Mouse (Mus musculus) hindbrain, embryonic 16.5 days (tissue): Measurements from ENCODE around the gene Zmat3. TPM values are rescaled to one million over a fixed set of nuclear protein-coding genes. Genes with fewer than 3 reads are reported as not detected.

Experiments
- ATAC-seq: fragments of 200-750 bp; cut with Nextera tagmentation; 2 replicates; pipeline ENCODE4 v1.8.0; 2017; ENCODE audit warnings: moderate TSS enrichment, moderate library complexity
- H3K27ac ChIP-seq: fragments of 300-500 bp; sonication (generic); 2 replicates; pipeline ENCODE4 v1.5.1; 2014; ENCODE audit warnings: low read depth, mild to moderate bottlenecking, control low read depth, low read length, moderate library complexity
- H3K27me3 ChIP-seq: fragments of 300-500 bp; sonication (generic); replicated peaks from 2 replicates; pipeline ENCODE4 v1.6.1; 2014; ENCODE audit warnings: low read length; ENCODE audit not compliant: control insufficient read depth, insufficient read depth
- H3K36me3 ChIP-seq: fragments of 300-500 bp; sonication (generic); 2 replicates; pipeline ENCODE4 v1.6.1; 2014; ENCODE audit warnings: mild to moderate bottlenecking, low read length, moderate library complexity, mixed read lengths; ENCODE audit not compliant: control insufficient read depth, insufficient read depth
- H3K4me1 ChIP-seq: fragments of 300-500 bp; sonication (generic); 2 replicates; pipeline ENCODE4 v1.6.1; 2014; ENCODE audit warnings: low read depth, low read length; ENCODE audit not compliant: control insufficient read depth, insufficient read depth
- H3K4me2 ChIP-seq: fragments of 300-500 bp; sonication (generic); 2 replicates; pipeline ENCODE4 v1.6.1; 2014; ENCODE audit warnings: mild to moderate bottlenecking, low read length, control low read depth, moderate library complexity
- H3K4me3 ChIP-seq: fragments of 300-500 bp; sonication (generic); 2 replicates; pipeline ENCODE4 v1.5.1; 2014; ENCODE audit warnings: mild to moderate bottlenecking, low read length, control low read depth, moderate library complexity
- H3K9ac ChIP-seq: fragments of 300-500 bp; sonication (generic); 2 replicates; pipeline ENCODE4 v1.6.1; 2014; ENCODE audit warnings: low read depth, mild to moderate bottlenecking, control low read depth, low read length, moderate library complexity
- H3K9me3 ChIP-seq: fragments of 300-500 bp; sonication (generic); 2 replicates; pipeline ENCODE4 v1.6.1; 2014; ENCODE audit warnings: mild to moderate bottlenecking, low read length, moderate library complexity; ENCODE audit not compliant: control insufficient read depth
- WGBS: fragments of 180-500 bp; shearing (Covaris S2); extraction: QIAGEN DNeasy Blood & Tissue Kit; methylation state at CpG from one replicate; pipeline ENCODE4 v1.1.7; 2014; 5-methylcytosine and 5-hydroxymethylcytosine counted together
- polyA plus RNA-seq: library from polyadenylated mRNA; unstranded; fragments of >200 nt; fragmentation: Nextera tagmentation; extraction: Ambion mirVana; gene quantifications from 2 replicates; pipeline ENCODE4 v1.2.1, GENCODE M21; 2015

The Zmat3 gene
- polyA plus RNA-seq, 1 experiment from 2014 or later: 7.5 TPM

DNA sequence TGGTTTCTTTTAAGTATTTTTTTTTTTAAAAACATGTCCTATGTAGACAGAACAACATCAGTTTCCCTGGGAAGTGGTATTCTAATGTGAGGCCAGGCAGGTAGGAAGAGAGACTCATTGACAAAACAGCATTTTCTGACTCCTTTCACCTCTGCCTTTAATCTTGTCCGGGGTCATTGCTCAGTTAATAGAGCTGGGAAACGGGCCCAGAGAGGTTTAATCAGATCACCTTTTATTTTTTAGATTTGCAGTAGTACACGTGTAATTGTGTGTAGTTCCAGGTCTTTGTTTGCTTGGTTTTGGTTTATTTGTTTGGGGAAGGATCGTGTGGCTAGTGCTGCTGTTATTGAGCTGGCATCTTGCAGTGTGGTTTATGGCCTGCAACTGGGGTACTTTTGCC, 33.6 kb upstream of the Zmat3 start:
- no peak overlapping the region for H3K27ac ChIP-seq
- 46% methylated on average over 4 of the region's 4 CpGs for WGBS
- no peaks in the 10 kb centered on the region for H3K9me3 ChIP-seq
- H3K4me3 ChIP-seq: no peak overlapping the region
- no peaks in the 10 kb centered on the region for H3K27me3 ChIP-seq
- no peak for ATAC-seq
- H3K4me2 ChIP-seq: peak overlapping the region; percentile 7; the same call in 1 of the 2 replicates
- no peaks in the 10 kb centered on the region for H3K36me3 ChIP-seq
- peaks cover 20% of the 10 kb centered on the region for H3K4me1 ChIP-seq
- H3K9ac ChIP-seq: no peak overlapping the region

GRCm38 (mm10) chr3:32398623-32399022, 32.8 kb upstream of the Zmat3 start:
- Histone ChIP-seq H3K27me3 (no peaks in the 10 kb centered on the region), H3K4me1 (peaks cover 20% of the 10 kb centered on the region), H3K4me2 (peak overlapping the region; percentile 77), H3K4me3 (peak overlapping the region; percentile 11; the same call in 1 of the 2 replicates), H3K9me3 (no peaks in the 10 kb centered on the region), H3K27ac (no peak overlapping the region), H3K36me3 (no peaks in the 10 kb centered on the region), H3K9ac (no peak overlapping the region; the same call in 1 of the 2 replicates)
- no peak for ATAC-seq
- 31% methylated on average over 4 of the region's 4 CpGs for WGBS

DNA sequence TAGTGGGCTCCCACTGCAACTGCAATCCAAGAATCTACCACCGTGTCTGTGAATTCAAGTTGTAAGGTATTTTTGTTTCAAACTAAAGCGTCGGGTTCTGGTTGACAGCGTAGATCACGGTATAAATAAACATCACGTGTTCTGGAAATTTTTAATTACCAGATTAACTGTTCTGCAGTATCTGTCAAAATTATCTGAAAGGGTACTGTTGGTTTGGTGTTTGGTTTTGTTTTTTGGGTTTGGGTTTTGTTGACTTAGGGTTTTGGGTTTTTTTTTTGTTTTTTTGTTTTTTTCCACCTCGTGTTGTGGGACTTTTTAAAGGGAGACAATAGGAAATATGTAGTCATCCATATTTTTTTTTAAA, 32.3 kb upstream of the Zmat3 start:
- H3K27me3 ChIP-seq: no peaks in the 10 kb centered on the region
- H3K4me2 ChIP-seq: peak overlapping the region; percentile 77
- peaks cover 20% of the 10 kb centered on the region for H3K4me1 ChIP-seq
- H3K36me3 ChIP-seq: no peaks in the 10 kb centered on the region
- no peak for ATAC-seq
- under 1% methylated on average over 7 of the region's 7 CpGs for WGBS
- H3K9ac ChIP-seq: peak overlapping the region; percentile 91; the same call in 1 of the 2 replicates
- H3K27ac ChIP-seq: no peak overlapping the region; the same call in 1 of the 2 replicates
- H3K9me3 ChIP-seq: no peaks in the 10 kb centered on the region
- peak overlapping the region; percentile 95 for H3K4me3 ChIP-seq

DNA sequence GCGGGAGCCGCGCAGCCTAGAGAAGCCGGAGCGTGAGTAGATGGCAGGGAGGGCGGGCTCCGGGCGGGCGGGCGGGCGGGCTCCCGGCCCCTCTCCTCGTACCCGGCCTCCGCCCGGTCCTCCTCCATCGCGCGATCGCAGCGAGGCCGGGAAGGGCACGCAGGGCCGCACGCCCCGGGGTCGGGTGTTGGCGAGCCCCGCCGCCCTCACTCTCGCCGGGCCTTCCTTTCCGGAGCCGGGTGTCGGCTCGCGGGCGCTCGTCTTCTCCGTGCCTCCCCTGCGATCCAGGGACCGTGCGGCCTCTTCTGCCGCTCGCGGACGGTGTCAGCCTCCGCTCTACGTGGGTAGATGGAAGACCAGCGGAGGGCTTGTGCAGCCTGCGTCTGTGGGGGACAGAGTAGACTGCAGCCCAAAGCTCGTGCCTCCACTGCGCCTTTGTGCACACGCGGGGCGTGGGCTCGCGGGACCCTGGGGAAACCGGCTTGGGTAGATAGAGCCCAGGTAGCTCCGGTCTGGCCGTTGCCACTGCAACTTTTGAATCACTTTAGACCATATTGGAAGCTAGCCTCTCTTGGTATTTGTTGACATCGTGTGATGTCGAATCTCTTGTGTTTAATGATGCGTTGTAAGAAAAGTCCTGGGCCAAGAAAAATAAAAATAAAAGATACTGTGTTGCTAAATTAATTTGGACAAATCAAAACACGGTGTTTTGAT, 31.8 kb upstream of the Zmat3 start, which contains the start of gene Pik3ca:
Pik3ca (plus strand) TSS at position 211 of the 714 bp plus-strand sequence.
- no peaks in the 10 kb centered on the region for H3K36me3 ChIP-seq
- no peaks in the 10 kb centered on the region for H3K27me3 ChIP-seq
- ATAC-seq: peak; percentile 68
- H3K9me3 ChIP-seq: no peaks in the 10 kb centered on the region
- peak within 1 kb of the TSS; percentile 77 for H3K4me2 ChIP-seq
- peak within 1 kb of the TSS; percentile 95 for H3K4me3 ChIP-seq
- H3K27ac ChIP-seq: peak within 1 kb of the TSS; percentile 98
- under 1% methylated on average over 46 of the region's 65 CpGs for WGBS
- peak within 1 kb of the TSS; percentile 91 for H3K9ac ChIP-seq
- peaks cover 20% of the 10 kb centered on the region for H3K4me1 ChIP-seq

- peak overlapping the region; percentile 91 for H3K9ac ChIP-seq
- H3K9me3 ChIP-seq: no peaks in the 10 kb centered on the region
- peak; percentile 99 for ATAC-seq
- peak overlapping the region; percentile 98 for H3K27ac ChIP-seq
- H3K36me3 ChIP-seq: no peaks in the 10 kb centered on the region
- H3K4me3 ChIP-seq: peak overlapping the region; percentile 95
- WGBS: under 1% methylated on average over 48 of the region's 77 CpGs
- H3K4me2 ChIP-seq: peak overlapping the region; percentile 77
- no peaks in the 10 kb centered on the region for H3K27me3 ChIP-seq
- peaks cover 20% of the 10 kb centered on the region for H3K4me1 ChIP-seq
These were observed 31.1 kb upstream of the Zmat3 start for GRCm38 (mm10) chr3:32396794-32397460.

DNA sequence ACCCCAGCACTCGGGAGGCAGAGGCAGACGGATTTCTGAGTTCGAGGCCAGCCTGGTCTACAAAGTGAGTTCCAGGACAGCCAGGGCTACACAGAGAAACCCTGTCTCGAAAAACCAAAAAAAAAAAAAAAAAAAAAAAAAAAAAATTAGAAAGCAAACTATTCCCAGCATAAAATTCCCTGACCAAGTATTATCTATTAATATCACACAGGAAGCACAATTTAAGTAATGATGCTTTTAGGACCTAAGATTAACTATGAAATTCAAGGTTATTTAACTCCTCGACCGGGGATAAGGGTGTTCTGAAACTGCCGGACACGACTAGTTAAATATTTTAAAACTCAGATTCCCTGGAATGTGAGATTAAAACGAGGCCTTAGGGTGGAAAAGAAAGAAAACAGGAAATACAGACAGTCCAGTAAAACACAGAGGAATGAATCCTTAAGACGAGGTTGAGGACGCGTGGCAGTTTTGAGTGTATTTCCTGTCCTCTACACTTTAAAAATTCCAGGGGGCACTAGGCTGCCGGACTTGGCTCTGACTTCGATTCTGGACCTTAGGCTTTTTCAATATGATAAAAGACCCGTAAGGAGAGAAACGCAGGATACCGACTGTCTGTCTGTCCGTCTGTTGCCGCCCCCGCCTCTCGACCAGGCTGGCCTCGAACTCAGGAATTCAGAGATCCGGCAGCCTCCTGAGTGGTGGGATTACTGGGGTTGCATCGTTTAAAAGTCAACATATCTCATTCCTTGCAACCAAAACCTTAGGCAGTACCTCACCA, 30.1 kb upstream of the Zmat3 start:
- WGBS: 23% methylated on average over 23 of the region's 24 CpGs
- ATAC-seq: no peak
- no peaks in the 10 kb centered on the region for H3K36me3 ChIP-seq

DNA sequence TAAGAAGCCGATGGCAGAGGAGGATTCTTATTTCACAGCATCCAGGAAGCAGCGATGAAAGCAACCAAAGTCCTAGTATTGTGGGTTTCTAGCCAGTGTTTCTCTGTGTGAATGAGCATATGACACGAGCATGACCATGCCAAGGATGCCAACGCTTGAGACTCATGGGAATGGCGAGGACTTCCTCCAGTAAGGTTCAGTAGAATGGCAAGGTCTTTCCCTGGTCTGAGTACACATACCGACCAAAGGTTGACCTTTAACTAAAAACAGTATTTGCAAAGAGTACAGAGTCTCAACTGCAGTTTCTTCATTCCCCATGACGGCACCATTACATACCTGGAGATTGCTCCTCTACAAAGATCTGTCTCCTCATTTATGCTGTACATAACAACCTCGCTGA, 28.2 kb upstream of the Zmat3 start:
- Histone ChIP-seq H3K27me3 (no peaks in the 10 kb centered on the region), H3K4me3 (no peak overlapping the region), H3K9ac (no peak overlapping the region), H3K36me3 (no peaks in the 10 kb centered on the region), H3K4me2 (no peak overlapping the region), H3K9me3 (no peaks in the 10 kb centered on the region), H3K27ac (no peak overlapping the region), H3K4me1 (peaks cover 6% of the 10 kb centered on the region)
- 92% methylated on average over 8 of the region's 8 CpGs for WGBS
- no peak for ATAC-seq

More for the DNA sequence above, 30.1 kb upstream of the Zmat3 start:
- H3K9me3 ChIP-seq: no peaks in the 10 kb centered on the region
- peak overlapping the region; percentile 70 for H3K4me2 ChIP-seq
- peak overlapping the region; percentile 81 for H3K27ac ChIP-seq
- H3K4me3 ChIP-seq: peak overlapping the region; percentile 95
- peaks cover 20% of the 10 kb centered on the region for H3K4me1 ChIP-seq
- peak overlapping the region; percentile 61 for H3K9ac ChIP-seq
- no peaks in the 10 kb centered on the region for H3K27me3 ChIP-seq

- Histone ChIP-seq H3K4me3 (no peak overlapping the region), H3K9ac (no peak overlapping the region), H3K27ac (no peak overlapping the region), H3K4me1 (no peaks in the 10 kb centered on the region), H3K4me2 (no peak overlapping the region), H3K27me3 (no peaks in the 10 kb centered on the region), H3K36me3 (no peaks in the 10 kb centered on the region), H3K9me3 (no peaks in the 10 kb centered on the region)
- WGBS: 81% methylated on average over 4 of the region's 4 CpGs
- ATAC-seq: no peak
These were observed 27.0 kb upstream of the Zmat3 start for GRCm38 (mm10) chr3:32392841-32393240.

- H3K27ac ChIP-seq: no peak overlapping the region
- no peaks in the 10 kb centered on the region for H3K9me3 ChIP-seq
- H3K4me1 ChIP-seq: no peaks in the 10 kb centered on the region
- no peak for ATAC-seq
- no peaks in the 10 kb centered on the region for H3K27me3 ChIP-seq
- 74% methylated on average over 3 of the region's 3 CpGs for WGBS
- H3K9ac ChIP-seq: no peak overlapping the region
- no peak overlapping the region for H3K4me2 ChIP-seq
- H3K4me3 ChIP-seq: no peak overlapping the region
- H3K36me3 ChIP-seq: no peaks in the 10 kb centered on the region
These were observed 15.7 kb upstream of the Zmat3 start for GRCm38 (mm10) chr3:32381556-32381955.
